Mouse (Mus musculus): ENCODE measurements around the gene Coq2.

Gene Coq2

DNA sequence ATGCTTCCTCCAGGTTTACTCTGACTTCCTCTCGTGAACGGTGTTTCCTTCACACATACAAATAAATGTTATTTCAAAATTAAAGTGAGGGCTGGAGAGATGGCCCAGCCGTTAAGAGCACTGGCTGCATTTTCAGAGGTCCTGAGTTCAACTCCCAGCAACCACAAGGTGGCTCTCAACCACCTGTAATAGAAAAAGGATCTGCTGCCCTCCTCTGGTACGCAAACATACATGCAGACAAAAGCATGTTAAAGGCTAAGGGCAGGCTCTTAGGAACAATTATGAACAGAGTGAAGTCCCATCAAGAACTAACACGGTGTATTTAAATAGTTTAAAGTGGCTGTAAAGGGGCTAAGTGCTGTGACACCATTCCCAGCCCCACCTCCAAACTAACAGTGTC lies 11.1 kb downstream of the Coq2 start:
- DNase-seq (ENCODE audit: low read depth in 1 of 2, low spot score in 2 of 2) = peak in 1 of 2 experiments; percentile 37

DNA sequence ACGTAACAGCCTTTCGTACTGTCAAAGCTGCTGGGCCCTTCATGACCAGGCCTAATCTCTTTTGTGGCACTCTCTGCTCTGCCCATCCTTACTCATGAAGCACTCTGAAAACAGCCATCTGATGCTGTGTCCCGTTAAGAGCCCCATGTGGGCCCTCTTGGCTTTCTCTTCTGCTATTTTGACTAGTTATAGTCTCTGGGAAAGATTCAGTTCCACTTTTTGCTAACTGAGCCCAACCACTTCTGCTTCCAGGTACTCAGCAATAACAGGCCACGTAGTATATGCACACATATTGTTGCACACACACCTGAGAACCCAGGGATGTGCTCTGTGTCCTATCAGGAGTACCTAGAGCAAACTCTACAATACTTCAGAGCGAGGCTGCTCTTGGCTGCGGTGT lies 11.9 kb downstream of the Coq2 start:
- peak; percentile 62 to 64 for DNase-seq (ENCODE audit: low read depth in 1 of 2, low spot score in 2 of 2)

DNA sequence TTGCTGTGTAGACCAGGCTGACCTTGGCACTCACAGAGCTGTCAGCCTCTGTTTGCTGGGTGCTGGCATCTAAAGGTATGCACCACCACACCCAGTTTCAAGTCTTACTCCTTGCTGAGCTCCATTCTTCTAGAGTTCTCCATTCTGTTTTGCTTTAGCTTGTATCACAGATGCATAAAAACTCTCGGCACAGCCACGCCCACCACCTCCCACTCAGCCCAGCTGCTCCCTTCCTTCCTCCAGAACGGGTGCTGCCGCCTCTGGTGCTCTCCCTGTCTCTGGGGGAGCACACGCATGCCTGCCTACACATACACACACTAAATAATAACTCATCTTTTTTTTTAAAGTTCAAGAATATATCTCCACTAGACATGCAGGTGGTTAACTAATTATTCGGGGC lies 16.5 kb downstream of the Coq2 start:
- DNase-seq (ENCODE audit: low read depth in 1 of 2, low spot score in 2 of 2) = no peak

DNA sequence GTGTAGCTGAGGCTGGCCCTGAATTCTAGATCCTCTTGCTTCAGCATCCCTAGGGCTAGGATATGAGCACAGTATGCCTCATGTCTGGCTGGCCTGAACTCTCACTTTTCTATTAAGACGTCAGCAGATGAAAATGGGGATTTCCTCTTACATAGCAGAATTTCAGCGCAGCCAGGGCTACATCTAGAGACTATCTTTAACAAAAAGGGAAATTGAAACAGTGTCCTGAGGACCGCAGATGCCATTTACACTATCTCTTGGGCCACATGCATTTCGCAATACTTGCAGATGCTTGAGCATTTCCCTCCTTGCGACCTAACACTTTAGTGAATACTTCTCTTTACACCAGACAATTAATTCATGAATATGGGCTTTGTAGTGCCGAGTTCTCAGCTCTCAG lies 18.6 kb downstream of the Coq2 start:
- DNase-seq (ENCODE audit: low read depth in 1 of 2, low spot score in 2 of 2) = peak; percentile 54 to 60

DNA sequence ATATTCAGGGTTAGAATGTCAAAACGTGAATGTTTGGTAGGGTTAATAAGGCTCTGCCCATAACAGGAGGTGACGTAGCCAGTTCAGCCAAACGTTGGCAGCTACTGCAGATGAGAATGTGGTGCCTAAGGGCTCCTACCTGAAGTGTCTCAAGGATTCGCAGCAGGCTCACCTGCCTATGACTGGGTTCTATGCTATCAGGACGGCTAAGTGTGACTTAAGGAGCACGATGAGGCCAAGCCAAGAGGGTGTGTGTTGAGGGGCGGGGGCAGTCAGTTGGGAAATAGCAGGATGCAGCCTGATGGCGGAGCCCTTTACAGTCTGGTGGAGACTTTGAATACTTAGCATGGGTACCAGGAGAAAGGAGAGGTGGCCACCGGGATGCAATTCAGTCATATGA lies 22.6 kb downstream of the Coq2 start:
- DNase-seq (ENCODE audit: low read depth in 1 of 2, low spot score in 2 of 2) = no peak

DNA sequence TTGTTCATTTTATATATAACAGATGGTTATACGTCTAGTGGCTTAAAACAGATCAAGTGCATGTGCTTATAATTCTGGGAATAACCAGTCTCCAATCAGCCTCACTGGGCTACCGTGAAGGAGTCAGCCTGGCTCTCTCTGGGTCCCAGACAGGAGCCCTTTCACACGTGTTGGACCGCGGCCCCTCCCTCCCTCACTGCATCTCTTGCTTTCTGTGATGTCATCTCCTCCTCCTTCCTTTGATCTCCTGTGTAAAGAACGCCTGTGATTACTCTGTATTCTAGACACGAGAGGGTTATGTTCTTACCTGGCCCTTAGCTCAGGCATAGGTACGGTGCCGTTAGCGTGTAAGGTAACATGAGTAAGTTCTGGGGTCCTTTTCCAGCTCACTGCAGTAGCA lies 23.5 kb downstream of the Coq2 start:
- no peak for DNase-seq (ENCODE audit: low read depth in 1 of 2, low spot score in 2 of 2)

DNA sequence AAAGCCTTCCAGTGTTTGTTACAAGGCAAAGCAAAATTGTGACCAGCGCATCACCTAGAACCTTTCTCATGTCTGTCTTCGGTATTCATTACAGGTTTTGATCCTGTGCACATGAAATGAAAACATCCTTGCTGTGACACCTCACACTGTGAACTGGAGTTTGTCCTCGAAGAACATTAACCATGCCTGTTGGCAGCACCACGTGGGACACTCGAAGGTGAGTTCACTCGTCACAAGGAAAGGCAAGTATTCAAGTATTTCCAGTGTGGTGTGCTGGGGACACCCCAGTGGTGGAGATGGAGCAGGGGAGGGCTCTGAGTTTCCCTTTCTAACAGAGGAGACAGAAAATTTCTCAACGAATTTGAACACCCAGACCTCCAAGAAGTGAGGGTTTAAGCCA lies 24.0 kb downstream of the Coq2 start:
- no peak for DNase-seq (ENCODE audit: low read depth in 1 of 2, low spot score in 2 of 2)

DNA sequence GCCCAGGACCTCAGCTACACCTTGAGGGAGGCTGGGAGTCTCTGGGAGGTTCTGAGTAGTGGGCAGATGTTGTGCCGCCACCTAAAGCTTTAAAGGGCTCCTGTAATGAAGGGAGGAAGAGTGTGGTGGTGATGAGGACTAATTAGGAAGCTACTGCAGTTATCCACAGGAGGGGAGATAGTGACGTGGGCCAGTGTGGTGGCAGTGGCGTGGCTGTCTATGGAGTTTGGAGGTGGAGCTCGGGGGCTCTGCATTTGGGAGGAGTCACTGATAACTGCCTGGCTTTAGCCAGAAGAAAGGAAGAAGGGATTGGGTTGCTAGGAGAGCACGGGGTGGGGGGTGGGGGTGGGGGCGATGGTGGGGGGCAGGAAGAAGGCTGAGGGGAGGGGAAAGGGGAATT lies 26.4 kb downstream of the Coq2 start:
- no peak for DNase-seq (ENCODE audit: low read depth in 1 of 2, low spot score in 2 of 2)

DNA sequence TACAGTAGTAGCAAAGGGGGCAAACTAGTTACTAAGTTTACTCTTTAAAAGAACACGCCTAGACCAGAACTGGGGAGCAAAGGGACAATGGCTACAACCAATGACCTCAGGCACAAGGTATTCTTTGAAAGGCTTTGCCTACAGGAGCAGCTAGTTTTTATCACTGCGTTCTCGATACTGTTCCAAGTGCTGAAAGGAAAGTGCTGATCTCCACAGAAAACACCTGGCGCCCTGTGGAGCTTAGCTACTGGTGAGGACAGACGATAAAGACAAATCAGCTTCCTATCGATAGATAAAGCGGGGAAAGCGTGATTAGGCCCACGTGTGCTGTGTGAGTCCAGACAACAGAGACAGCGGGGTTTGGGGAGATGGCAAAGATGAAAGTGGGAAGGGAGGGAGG lies 26.9 kb downstream of the Coq2 start:
- DNase-seq (ENCODE audit: low read depth in 1 of 2, low spot score in 2 of 2) = no peak

DNA sequence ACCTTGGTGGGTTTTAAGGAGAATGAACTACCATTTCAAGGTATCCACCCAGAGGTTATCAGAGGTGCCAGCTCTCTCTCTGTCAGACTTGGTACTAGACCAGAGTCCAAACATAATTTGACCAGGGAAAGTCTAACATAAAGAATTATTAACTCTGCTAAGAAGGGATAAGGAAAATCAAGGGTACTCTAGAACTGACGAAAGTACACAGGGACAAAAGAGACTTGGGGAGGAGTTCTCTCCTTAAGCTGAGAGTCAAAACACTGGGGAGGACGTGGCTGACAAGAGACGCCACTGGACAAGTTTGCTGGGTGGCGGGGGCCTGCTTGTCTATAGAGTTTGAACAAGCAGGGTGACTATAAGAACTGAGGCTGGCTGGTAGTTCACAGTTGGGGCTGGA lies 28.4 kb downstream of the Coq2 start:
- DNase-seq (ENCODE audit: low read depth in 1 of 2, low spot score in 2 of 2) = no peak

DNA sequence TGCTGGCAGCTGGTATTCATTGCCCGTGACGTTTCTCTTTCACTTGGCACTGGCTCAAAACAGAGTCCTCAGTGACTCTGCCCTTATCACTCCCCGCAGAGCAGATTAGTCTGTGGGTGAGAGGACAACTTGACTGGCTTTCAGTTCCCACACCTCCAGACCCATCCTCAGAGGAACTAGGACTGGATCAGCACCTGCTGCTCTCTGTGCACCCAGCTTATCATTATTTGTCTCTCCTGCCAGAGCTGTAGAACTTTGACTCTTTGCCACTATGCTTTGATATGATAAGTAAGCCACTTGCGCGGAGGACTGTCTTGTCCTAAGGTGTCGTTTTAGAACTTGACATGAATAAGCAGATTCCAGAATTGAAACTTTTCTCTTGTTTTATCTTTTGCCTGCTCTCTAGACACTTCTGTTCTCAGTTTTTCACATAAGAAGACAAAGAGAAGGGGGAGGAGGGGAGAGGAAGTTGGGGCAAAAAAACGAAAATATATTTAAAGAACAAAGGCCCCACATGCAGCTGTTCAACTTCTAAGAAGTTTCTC lies 30.9 kb downstream of the Coq2 start:
- no peak for DNase-seq (ENCODE audit: low read depth in 1 of 2, low spot score in 2 of 2)

DNA sequence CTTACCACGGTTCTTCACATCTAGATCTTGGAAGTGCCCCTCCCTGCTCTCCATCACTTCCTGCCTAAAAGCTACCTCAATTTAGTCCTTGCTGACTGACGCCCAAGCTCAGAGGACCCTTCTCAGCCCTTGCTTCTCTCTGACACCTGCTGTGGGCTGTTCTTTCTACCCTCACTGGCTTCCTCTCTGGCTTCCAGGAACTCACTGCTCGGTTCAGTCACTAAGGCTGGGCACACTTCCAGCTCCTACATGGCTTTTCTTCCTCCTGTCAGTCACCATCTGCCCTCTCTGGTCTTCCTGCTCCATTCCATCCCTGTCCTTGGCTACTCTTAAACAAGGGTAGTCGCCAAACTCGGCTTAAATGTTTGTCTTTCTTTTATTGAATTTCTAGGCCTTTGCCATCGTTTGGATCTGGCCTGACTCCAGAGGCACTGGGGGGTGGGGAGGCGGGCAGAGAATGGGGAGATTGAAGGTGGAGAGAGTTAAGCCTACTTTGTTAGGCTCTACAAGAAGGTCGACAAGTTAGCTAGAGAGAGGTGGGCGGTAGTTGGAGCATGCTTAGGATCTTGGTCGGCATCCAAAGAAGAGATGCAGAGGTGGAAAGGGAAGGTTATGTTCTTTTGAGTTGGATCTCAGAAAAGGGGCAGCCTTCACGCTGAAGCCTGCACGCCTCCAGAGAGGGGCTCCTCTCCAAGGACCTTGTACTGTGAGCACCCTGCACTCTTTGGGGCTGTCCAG lies 31.5 kb downstream of the Coq2 start:
- DNase-seq (ENCODE audit: low read depth in 1 of 2, low spot score in 2 of 2) = no peak

DNA sequence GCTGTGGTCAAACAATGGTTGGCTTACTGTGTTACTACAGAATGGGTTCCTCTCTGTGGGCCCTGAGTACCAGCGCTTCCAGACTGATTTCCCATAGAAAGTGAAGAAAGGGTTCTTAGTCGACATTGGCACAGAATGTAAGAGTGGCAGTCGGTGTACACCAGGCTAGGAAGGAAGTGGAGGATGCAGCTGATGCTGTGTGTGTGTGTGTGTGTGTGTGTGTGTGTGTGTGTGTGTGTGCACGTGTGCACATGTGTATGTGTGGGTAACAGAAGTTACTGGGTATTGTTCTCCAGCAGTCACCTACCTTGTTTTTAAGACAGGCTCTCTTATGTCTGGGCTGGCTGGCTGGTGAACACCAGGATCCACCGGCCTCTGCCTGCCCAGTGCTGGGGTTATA lies 32.6 kb downstream of the Coq2 start:
- DNase-seq (ENCODE audit: low read depth in 1 of 2, low spot score in 2 of 2) = no peak

DNA sequence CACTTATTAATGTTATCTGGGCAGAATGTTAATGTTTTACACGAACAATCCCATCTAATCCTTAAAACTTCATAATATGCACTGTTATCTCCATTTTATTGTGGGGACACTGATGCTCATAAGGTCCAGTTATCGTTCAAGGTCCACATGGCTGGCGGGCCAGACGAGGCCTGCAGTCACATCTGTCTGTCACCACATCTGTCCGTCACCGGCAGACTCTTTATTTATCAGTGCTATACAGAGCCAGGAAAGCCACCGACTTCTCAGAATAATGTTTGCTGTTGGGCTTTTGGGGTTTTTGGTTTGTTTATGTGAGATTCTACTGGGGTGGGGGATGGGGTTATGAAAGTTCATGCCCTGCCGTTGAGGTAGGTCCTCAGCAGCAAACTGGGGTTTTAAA lies 36.5 kb downstream of the Coq2 start:
- DNase-seq (ENCODE audit: low read depth in 1 of 2, low spot score in 2 of 2) = no peak

DNA sequence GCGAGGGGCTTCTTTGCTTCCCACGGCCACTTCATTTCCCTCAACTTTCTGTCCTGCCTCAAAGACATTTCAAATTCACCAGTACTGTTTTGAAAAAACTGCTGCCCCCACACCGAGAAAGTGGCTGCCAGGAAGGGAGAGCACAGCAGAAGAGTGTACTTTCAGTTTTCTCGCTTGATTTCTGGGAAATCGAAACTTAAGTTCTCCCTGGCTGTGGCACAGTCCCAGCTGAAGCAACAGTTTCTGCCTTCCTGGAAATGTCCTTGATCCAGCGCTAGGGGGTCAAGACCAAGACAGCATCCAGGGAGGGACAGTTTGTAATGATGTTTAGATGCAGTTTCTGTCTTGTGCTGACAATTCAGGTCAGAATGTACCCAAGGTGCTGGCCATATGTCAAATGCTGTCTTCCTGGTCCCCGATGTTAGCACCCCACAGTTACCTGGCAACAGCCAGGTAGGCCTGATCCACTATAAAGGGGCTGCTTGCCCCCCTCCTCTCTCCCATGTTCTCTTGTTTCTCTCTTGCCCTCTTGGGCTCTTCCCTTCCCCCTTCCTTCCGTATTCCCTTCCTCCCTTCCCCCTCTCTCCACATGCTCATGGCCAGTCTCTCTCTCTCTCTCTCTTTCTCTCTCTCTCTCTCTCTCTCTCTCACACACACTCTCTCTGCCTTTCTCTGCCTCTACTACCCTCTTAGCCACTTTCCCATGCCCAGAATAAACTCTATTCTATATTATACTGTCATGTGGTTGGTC lies 38.0 kb downstream of the Coq2 start:
- no peak for DNase-seq (ENCODE audit: low read depth in 1 of 2, low spot score in 2 of 2)

DNA sequence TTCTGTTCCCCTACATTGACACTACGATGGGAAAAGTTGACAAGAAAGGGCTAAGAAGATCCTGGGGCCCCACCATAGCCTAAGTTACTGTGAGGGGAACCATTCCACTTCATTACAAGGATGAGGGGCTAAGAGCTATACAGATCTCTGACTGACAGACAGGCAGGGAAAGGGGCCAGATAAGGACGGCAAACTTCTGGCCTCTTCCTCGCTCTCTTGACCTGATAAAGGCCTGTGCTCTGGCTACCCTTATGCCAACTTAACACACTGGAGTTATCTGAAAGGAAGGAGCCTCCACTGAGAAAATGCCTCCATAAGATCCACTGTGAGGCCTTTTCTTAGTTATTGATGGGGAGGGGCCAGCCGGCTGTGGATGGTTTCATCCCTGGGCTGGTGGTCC lies 39.0 kb downstream of the Coq2 start:
- no peak for DNase-seq (ENCODE audit: low read depth in 1 of 2, low spot score in 2 of 2)

DNA sequence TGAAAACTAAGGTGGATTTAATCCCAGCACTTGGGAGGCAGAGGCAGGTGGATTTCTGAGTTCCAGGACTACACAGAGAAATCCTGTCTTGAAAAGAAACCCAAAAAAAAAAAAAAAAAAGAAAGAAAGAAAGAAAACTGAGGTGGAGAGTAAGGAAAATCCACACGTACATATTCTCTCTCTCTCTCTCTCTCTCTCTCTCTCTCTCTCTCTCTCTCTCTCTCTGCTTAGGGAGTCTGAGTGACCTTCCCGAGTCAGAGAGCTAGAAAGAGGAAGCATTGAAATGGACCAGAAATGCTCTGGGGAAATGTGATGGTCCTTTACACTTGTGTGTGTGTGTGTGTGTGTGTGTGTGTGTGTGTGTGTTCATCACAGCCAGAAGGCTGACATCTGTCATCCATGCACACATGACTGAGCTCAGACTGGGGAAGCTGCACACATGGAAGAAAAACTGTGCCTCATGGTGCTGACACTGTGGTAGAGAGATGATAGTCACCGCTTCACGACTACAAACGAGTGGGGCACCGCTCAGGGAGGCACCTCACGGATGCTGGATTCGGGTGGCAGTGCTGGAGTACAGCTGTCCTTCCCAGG lies 40.0 kb downstream of the Coq2 start:
- no peak for DNase-seq (ENCODE audit: low read depth in 1 of 2, low spot score in 2 of 2)

DNA sequence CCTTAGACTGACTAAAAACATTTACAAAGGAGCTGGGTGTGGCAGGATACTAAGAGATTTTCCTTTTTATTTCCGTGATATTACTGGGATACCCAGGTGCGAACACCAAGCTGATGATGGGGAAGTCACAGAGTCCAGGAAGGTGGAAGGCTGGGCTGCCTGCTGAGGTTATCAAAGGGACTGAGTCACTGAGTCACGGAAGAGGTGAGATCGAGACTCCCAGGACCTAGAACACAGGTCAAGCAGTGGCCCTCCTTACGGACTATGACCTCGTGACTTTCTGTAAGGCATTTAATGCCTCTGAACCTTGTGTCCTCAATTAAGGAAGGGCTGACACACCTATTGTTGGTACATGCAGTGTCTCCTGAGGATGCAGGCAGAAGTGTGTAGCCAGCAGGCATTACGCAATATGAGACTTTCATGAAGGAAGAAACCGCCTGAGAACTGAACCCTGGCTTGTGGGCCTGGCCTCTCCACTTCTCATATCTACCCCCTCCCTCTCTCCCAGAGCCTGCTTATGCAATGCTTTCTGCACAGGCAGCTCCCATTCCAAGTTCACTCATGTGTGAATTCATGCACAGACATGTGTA lies 42.3 kb downstream of the Coq2 start:
- peak; percentile 51 to 63 for DNase-seq (ENCODE audit: low read depth in 1 of 2, low spot score in 2 of 2)

DNA sequence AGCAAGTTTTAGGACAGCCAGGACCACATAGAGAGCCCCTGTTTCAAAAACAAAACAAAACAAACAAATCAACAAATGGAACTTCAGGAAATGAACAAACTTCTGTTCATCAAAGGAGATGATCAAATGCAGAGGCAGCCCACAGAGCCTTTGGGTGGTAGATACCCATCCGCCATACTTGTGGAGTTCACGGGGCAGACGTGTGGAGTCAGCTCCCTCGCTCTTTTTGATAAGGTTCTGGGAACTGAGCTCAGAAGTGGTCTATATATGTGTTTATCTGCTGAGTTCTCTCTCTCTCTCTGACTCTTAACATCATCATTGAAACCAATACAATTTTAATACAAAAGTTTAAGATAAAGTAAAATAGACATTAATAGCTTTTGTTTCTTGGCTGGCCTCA lies 46.1 kb downstream of the Coq2 start:
- no peak for DNase-seq (ENCODE audit: low read depth in 1 of 2, low spot score in 2 of 2)

DNA sequence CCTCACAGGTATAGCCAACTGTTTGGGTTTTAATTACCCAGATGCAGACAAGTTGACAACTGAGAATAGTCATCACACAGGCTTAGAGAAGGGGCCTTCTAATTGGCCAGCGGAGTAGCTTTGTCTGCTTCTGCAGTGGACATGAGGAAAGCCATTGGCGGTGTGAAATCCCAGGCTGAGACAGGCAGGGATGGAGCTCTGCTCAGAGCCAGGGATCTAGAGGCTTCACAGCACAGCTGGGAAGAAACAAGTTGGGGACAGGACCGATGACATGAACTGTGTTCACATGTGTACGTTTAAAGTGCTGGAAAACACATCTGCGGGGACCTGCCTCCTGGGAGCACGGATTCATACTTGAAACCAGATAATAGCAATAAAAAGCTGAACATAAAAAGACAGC lies 48.4 kb downstream of the Coq2 start:
- no peak for DNase-seq (ENCODE audit: low read depth in 1 of 2, low spot score in 2 of 2)

DNA sequence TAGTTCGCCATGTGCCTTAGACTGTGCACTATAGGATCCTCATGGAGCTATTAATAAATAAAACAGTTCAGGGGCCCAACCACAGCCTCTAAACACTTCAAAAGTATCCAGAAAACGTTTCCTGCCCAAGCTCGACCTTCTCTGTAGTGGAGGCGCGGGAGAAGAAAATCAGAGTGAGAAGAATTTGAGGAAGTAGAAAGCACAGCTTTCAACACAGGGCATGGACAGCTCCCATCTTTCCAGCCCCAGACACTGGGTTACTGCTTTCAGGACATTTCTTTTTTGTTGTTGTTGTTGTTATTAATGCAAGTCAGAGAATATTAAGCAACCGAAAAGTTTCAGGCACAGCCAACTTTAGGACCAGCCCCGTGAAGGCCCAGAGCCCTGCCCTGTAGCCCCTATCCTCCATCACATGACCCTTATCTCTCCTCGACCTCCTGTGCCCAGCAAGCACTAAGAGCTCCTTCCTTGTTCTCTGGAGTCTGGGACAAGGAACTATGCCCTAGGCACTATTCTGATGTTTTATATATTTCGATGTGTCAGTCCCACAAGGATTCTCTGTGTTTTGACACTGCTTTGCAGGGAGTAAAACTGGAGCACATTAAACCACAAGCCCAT lies 50.1 kb downstream of the Coq2 start:
- no peak for DNase-seq (ENCODE audit: low read depth in 1 of 2, low spot score in 2 of 2)
